Mouse (Mus musculus): Measurements from ENCODE around the gene Senp1. TPM values are rescaled to one million over a fixed set of nuclear protein-coding genes. Genes with fewer than 3 reads are reported as not detected.

The Senp1 gene
- polyA plus RNA-seq, 1 experiment from 2014 or later: 41.4 TPM

- 0% methylated on average over 15 of the region's 19 CpGs for WGBS
- peak overlapping the region; percentile 94 for H3K27ac ChIP-seq (replicated peaks)
Measured at GRCm38 (mm10) chr15:98004740-98005159, 88.8 kb downstream of the Senp1 start.

GRCm38 (mm10) chr15:98003822-98004739, 89.5 kb downstream of the Senp1 start, which contains the start of gene Col2a1:
TSS of gene Col2a1 (minus strand) at chr15:98004695.
- Histone ChIP-seq H3K9ac (replicated peaks) (peak within 1 kb of the TSS; percentile 80), H3K4me2 (replicated peaks) (peak within 1 kb of the TSS; percentile 83), H3K27me3 (peaks cover 41% of the 10 kb centered on the region), H3K4me1 (peaks cover 61% of the 10 kb centered on the region), H3K36me3 (no peaks in the 10 kb centered on the region), H3K27ac (replicated peaks) (peak within 1 kb of the TSS; percentile 94), H3K4me3 (peak within 1 kb of the TSS; percentile 60), H3K9me3 (no peaks in the 10 kb centered on the region)
- under 1% methylated on average over 59 of the region's 59 CpGs for WGBS
- peak; percentile 53 for ATAC-seq (ENCODE audit: low FRiP score, low read depth)

More at GRCm38 (mm10) chr15:98004740-98005159, 88.8 kb downstream of the Senp1 start:
- H3K4me2 ChIP-seq (replicated peaks): peak overlapping the region; percentile 83
- ATAC-seq (ENCODE audit: low FRiP score, low read depth): no peak; the same call in 1 of the 2 replicates
- no peaks in the 10 kb centered on the region for H3K36me3 ChIP-seq
- H3K9me3 ChIP-seq: no peaks in the 10 kb centered on the region
- H3K4me3 ChIP-seq: peak overlapping the region; percentile 60
- H3K4me1 ChIP-seq: peaks cover 55% of the 10 kb centered on the region
- H3K27me3 ChIP-seq: peaks cover 44% of the 10 kb centered on the region
- H3K9ac ChIP-seq (replicated peaks): peak overlapping the region; percentile 80

- Histone ChIP-seq H3K4me1 (peaks cover 61% of the 10 kb centered on the region), H3K27me3 (peaks cover 37% of the 10 kb centered on the region), H3K9ac (replicated peaks) (peak overlapping the region; percentile 80), H3K36me3 (peaks cover 8% of the 10 kb centered on the region), H3K4me3 (peak overlapping the region; percentile 60), H3K27ac (replicated peaks) (peak overlapping the region; percentile 94), H3K9me3 (no peaks in the 10 kb centered on the region), H3K4me2 (replicated peaks) (peak overlapping the region; percentile 83)
- no peak for ATAC-seq (ENCODE audit: low FRiP score, low read depth)
- under 1% methylated on average over 42 of the region's 42 CpGs for WGBS
Measured at GRCm38 (mm10) chr15:98002991-98003821, 90.3 kb downstream of the Senp1 start.

GRCm38 (mm10) chr15:98002113-98002990, 91.2 kb downstream of the Senp1 start:
- Histone ChIP-seq H3K9me3 (no peaks in the 10 kb centered on the region), H3K4me2 (replicated peaks) (peak overlapping the region; percentile 83), H3K4me3 (peak overlapping the region; percentile 60), H3K9ac (replicated peaks) (peak overlapping the region; percentile 80), H3K27ac (replicated peaks) (peak overlapping the region; percentile 94), H3K27me3 (peaks cover 40% of the 10 kb centered on the region), H3K36me3 (peaks cover 17% of the 10 kb centered on the region), H3K4me1 (peaks cover 61% of the 10 kb centered on the region)
- 1% methylated on average over 42 of the region's 42 CpGs for WGBS
- peak; percentile 53 for ATAC-seq (ENCODE audit: low FRiP score, low read depth)

GRCm38 (mm10) chr15:98001321-98002112, 92.0 kb downstream of the Senp1 start:
- H3K4me1 ChIP-seq: peaks cover 61% of the 10 kb centered on the region
- peak; percentile 13 for ATAC-seq (ENCODE audit: low FRiP score, low read depth)

GRCm38 (mm10) chr15:97999991-98000390, 93.6 kb downstream of the Senp1 start:
- no peaks in the 10 kb centered on the region for H3K9me3 ChIP-seq
- H3K4me1 ChIP-seq: peaks cover 60% of the 10 kb centered on the region
- H3K27ac ChIP-seq (replicated peaks): no peak overlapping the region
- peak overlapping the region; percentile 16 for H3K4me2 ChIP-seq (replicated peaks)
- WGBS: 15% methylated on average over 7 of the region's 7 CpGs
- H3K4me3 ChIP-seq: no peak overlapping the region
- H3K27me3 ChIP-seq: peaks cover 24% of the 10 kb centered on the region
- H3K36me3 ChIP-seq: peaks cover 40% of the 10 kb centered on the region
- 0 out of 2 replicates have a peak overlapping the region, but pooled peaks have one; percentile 8 for H3K9ac ChIP-seq (replicated peaks)
- ATAC-seq (ENCODE audit: low FRiP score, low read depth): no peak

More at GRCm38 (mm10) chr15:98001321-98002112, 92.0 kb downstream of the Senp1 start:
- peaks cover 36% of the 10 kb centered on the region for H3K27me3 ChIP-seq
- H3K4me3 ChIP-seq: peak overlapping the region; percentile 60
- WGBS: 0% methylated on average over 37 of the region's 37 CpGs
- no peaks in the 10 kb centered on the region for H3K9me3 ChIP-seq
- H3K36me3 ChIP-seq: peaks cover 25% of the 10 kb centered on the region
- H3K9ac ChIP-seq (replicated peaks): peak overlapping the region; percentile 80
- H3K4me2 ChIP-seq (replicated peaks): peak overlapping the region; percentile 83
- H3K27ac ChIP-seq (replicated peaks): peak overlapping the region; percentile 94

GRCm38 (mm10) chr15:97999546-97999945, 94.0 kb downstream of the Senp1 start:
- Histone ChIP-seq H3K36me3 (peaks cover 44% of the 10 kb centered on the region), H3K27ac (replicated peaks) (no peak overlapping the region)
- WGBS: 29% methylated on average over 13 of the region's 13 CpGs

GRCm38 (mm10) chr15:97996716-97997256, 96.8 kb downstream of the Senp1 start:
- 88% methylated on average over 13 of the region's 13 CpGs for WGBS
- H3K27ac ChIP-seq (replicated peaks): no peak overlapping the region
- no peak overlapping the region for H3K4me3 ChIP-seq
- H3K36me3 ChIP-seq: peaks cover 47% of the 10 kb centered on the region
- no peaks in the 10 kb centered on the region for H3K9me3 ChIP-seq
- peaks cover 52% of the 10 kb centered on the region for H3K4me1 ChIP-seq
- H3K27me3 ChIP-seq: peaks cover 3% of the 10 kb centered on the region
- ATAC-seq (ENCODE audit: low FRiP score, low read depth): no peak
- no peak overlapping the region for H3K4me2 ChIP-seq (replicated peaks)
- no peak overlapping the region for H3K9ac ChIP-seq (replicated peaks)

More at GRCm38 (mm10) chr15:97999546-97999945, 94.0 kb downstream of the Senp1 start:
- Histone ChIP-seq H3K9ac (replicated peaks) (0 out of 2 replicates have a peak overlapping the region, but pooled peaks have one; percentile 8), H3K9me3 (no peaks in the 10 kb centered on the region), H3K4me3 (no peak overlapping the region), H3K4me1 (peaks cover 56% of the 10 kb centered on the region), H3K4me2 (replicated peaks) (peak overlapping the region; percentile 16), H3K27me3 (peaks cover 20% of the 10 kb centered on the region)
- no peak for ATAC-seq (ENCODE audit: low FRiP score, low read depth)

GRCm38 (mm10) chr15:97992712-97993286, 100.7 kb downstream of the Senp1 start:
- Histone ChIP-seq H3K27me3 (no peaks in the 10 kb centered on the region), H3K4me1 (peaks cover 56% of the 10 kb centered on the region), H3K4me2 (replicated peaks) (peak overlapping the region; percentile 41), H3K9ac (replicated peaks) (peak overlapping the region; percentile 53), H3K4me3 (peak overlapping the region; percentile 25; the same call in 1 of the 2 replicates), H3K9me3 (no peaks in the 10 kb centered on the region), H3K27ac (replicated peaks) (peak overlapping the region; percentile 95), H3K36me3 (peaks cover 54% of the 10 kb centered on the region)
- ATAC-seq (ENCODE audit: low FRiP score, low read depth): peak; percentile 91
- WGBS: 2% methylated on average over 18 of the region's 18 CpGs

Data from midbrain, embryonic 12.5 days (tissue).